Mouse (Mus musculus) ES-Bruce4 (cell line): ENCODE data around the gene Mrpl2. TPM values are rescaled to one million over a fixed set of nuclear protein-coding genes. Genes with fewer than 3 reads are reported as not detected.
A peak's percentile ranks its signal among the peaks of the same experiment; 100 is the strongest.

Source experiments
- H3K27ac ChIP-seq: 2 replicates; pipeline ENCODE4 v1.5.1; 2012; ENCODE audit warnings: low read length, inconsistent platforms; ENCODE audit not compliant: insufficient read depth
- H3K27me3 ChIP-seq: 2 replicates; pipeline ENCODE4 v1.6.1; 2012; ENCODE audit warnings: mild to moderate bottlenecking, low read length, inconsistent platforms; ENCODE audit not compliant: control insufficient read depth, poor library complexity, insufficient read depth, severe bottlenecking
- H3K36me3 ChIP-seq: 2 replicates; pipeline ENCODE4 v1.6.1; 2012; ENCODE audit warnings: inconsistent platforms, mild to moderate bottlenecking, low read length, moderate library complexity; ENCODE audit not compliant: control insufficient read depth, poor library complexity, insufficient read depth, severe bottlenecking
- H3K4me1 ChIP-seq: one replicate; pipeline ENCODE4 v1.8.1; 2011; ENCODE audit warnings: low read length; ENCODE audit not compliant: control insufficient read depth, insufficient read depth
- H3K4me3 ChIP-seq: 2 replicates; pipeline ENCODE4 v1.5.1; 2011; ENCODE audit warnings: low read depth, mild to moderate bottlenecking, low read length
- H3K9ac ChIP-seq: 2 replicates; pipeline ENCODE4 v1.6.1; 2012; ENCODE audit warnings: low read depth, mild to moderate bottlenecking, inconsistent platforms; ENCODE audit not compliant: poor library complexity, severe bottlenecking
- H3K9me3 ChIP-seq: replicated peaks from 2 replicates; pipeline ENCODE4 v1.6.1; 2012; ENCODE audit warnings: mild to moderate bottlenecking, low read length, inconsistent platforms; ENCODE audit not compliant: control insufficient read depth, poor library complexity, insufficient read depth, severe bottlenecking
- CTCF ChIP-seq: IDR thresholded peaks from one replicate; pipeline ENCODE4 v1.8.1; 2011; ENCODE audit warnings: low read depth, low read length
- EP300 ChIP-seq: IDR thresholded peaks from 2 replicates; pipeline ENCODE4 v1.6.1; 2011; ENCODE audit warnings: low read depth, low read length; ENCODE audit not compliant: insufficient read depth
- POLR2A ChIP-seq: IDR thresholded peaks from one replicate; pipeline ENCODE4 v1.8.1; 2011; ENCODE audit warnings: low read length; ENCODE audit not compliant: insufficient read depth
- polyA plus RNA-seq: library from polyadenylated mRNA; stranded (reverse); fragments of >200 nt; gene quantifications from 2 replicates; pipeline ENCODE4 v1.2.4, GENCODE M21; 2011; ENCODE audit warnings: low read depth; ENCODE audit not compliant: missing spikeins, insufficient read depth, insufficient read length

The Mrpl2 gene
- polyA plus RNA-seq, 1 experiment: 65.8 TPM

DNA sequence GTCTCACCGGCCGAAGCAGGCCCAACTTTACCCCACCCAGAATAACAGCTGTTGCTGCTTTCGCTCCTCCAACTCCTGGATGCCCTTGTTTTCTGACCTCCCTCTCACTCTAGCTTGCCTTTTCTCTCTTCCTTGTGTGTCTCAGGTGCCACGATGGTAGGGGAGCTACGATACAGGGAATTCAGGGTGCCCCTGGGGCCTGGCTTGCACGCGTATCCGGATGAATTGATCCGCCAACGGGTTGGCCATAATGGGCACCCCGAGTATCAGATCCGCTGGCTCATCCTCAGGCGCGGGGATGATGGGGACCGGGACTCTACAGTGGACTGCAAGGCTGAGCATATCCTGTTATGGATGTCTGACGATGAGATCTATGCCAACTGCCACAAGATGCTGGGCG is 5.3 kb downstream of the Mrpl2 start:
- Histone ChIP-seq H3K9me3 (no peaks in the 10 kb centered on the region), H3K9ac (peak overlapping the region; percentile 69), H3K4me1 (no peaks in the 10 kb centered on the region), H3K4me3 (peak overlapping the region; percentile 79), H3K27ac (no peak overlapping the region), H3K36me3 (peaks cover 6% of the 10 kb centered on the region; the same call in 1 of the 2 replicates), H3K27me3 (no peaks in the 10 kb centered on the region)
- TF ChIP-seq EP300: no peak
- no peak for TF ChIP-seq CTCF
- no peak for TF ChIP-seq POLR2A

DNA sequence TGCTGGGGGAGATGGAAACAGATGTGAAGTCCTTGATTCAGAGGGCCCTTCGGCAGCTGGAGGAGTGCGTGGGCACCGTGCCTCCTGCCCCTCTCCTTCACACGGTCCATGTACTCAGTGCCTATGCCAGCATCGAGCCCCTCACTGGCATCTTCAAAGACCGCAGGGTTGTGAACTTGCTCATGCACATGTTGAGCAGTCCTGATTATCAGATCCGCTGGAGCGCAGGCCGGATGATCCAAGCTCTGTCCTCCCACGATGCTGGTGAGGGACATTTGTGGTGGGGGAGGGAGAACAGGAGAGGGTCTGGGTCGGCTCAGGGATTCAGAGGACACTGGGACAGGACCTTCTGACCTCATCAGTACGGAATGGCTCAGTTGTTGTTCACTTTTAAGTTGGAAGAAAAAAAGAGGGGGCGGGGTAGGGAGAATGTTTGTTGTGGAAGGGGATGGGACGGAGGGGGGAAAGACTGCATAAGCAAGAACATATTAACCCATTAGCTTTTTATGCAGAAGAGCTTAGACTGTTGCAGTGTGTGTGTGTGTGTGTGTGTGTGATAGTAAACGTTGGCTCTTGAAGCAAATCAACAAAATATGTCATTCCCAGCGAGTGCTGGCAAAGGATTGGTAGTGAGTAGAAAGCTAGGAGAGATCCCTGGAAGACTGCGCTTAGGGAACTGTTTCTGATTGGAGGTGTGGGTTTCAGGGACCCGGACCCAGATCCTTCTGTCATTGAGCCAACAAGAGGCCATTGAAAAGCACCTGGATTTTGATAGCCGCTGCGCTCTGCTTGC is 5.9 kb downstream of the Mrpl2 start:
- H3K9ac ChIP-seq: peak overlapping the region; percentile 69
- H3K27ac ChIP-seq: no peak overlapping the region
- H3K9me3 ChIP-seq: no peaks in the 10 kb centered on the region
- H3K4me3 ChIP-seq: peak overlapping the region; percentile 79
- H3K36me3 ChIP-seq: peaks cover 6% of the 10 kb centered on the region; the same call in 1 of the 2 replicates
- no peaks in the 10 kb centered on the region for H3K4me1 ChIP-seq
- TF ChIP-seq CTCF: no peak
- TF ChIP-seq POLR2A: no peak
- no peak for TF ChIP-seq EP300
- no peaks in the 10 kb centered on the region for H3K27me3 ChIP-seq

- no peaks in the 10 kb centered on the region for H3K9me3 ChIP-seq
- H3K4me3 ChIP-seq: no peak overlapping the region
- no peaks in the 10 kb centered on the region for H3K4me1 ChIP-seq
- no peak for TF ChIP-seq CTCF
- no peak for TF ChIP-seq EP300
- TF ChIP-seq POLR2A: no peak
- H3K36me3 ChIP-seq: no peaks in the 10 kb centered on the region
- no peak overlapping the region for H3K9ac ChIP-seq
- H3K27me3 ChIP-seq: no peaks in the 10 kb centered on the region
- no peak overlapping the region for H3K27ac ChIP-seq
These were observed 10.0 kb downstream of the Mrpl2 start for GRCm38 (mm10) chr17:46656054-46656453.

DNA sequence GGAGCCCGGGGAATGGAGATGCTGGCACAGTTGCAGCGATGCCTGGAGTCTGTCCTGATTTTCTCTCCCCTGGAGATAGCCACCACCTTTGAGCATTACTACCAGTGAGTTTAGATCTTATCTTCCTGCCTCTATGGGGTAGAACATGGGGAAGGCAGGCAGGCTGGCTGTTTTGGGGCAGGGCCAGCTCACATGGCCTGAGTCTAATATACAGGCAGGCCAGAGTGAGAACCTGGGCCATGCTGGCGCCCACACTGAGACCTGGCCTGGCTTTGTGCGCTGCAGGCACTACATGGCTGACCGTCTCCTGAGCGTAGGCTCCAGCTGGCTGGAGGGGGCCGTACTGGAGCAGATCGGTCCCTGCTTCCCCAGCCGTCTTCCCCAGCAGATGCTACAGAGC is 15.3 kb downstream of the Mrpl2 start:
- Histone ChIP-seq H3K4me1 (no peaks in the 10 kb centered on the region), H3K27ac (no peak overlapping the region), H3K9ac (no peak overlapping the region), H3K9me3 (no peaks in the 10 kb centered on the region), H3K4me3 (no peak overlapping the region), H3K36me3 (peaks cover 3% of the 10 kb centered on the region; the same call in 1 of the 2 replicates), H3K27me3 (no peaks in the 10 kb centered on the region)
- no peak for TF ChIP-seq EP300

GRCm38 (mm10) chr17:46661981-46662380 is 16.0 kb downstream of the Mrpl2 start:
- TF ChIP-seq EP300 (no peak), CTCF (no peak), POLR2A (no peak)
- Histone ChIP-seq H3K27ac (no peak overlapping the region), H3K4me3 (no peak overlapping the region), H3K9me3 (no peaks in the 10 kb centered on the region), H3K9ac (no peak overlapping the region), H3K4me1 (no peaks in the 10 kb centered on the region), H3K36me3 (peaks cover 3% of the 10 kb centered on the region; the same call in 1 of the 2 replicates), H3K27me3 (no peaks in the 10 kb centered on the region)

DNA sequence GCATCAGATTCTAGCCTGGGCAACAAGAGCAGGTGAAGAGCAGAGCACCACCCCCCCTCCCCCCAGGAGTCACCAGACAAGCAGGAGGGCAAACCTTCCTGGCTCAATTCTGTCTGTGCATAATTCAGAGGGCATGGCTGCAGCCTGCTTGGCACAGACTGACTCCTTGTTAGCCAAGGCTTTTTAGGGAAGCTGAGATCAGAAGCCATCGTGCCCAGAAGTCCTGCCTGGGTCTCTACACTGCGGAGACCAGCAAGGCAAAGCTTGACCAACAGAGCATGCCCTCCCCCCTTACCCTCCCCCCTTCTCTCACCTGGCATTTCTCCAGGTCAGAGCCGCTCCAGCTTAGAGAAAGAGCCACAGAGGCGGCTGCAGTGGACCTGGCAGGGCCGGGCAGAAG is 16.7 kb downstream of the Mrpl2 start:
- peaks cover 3% of the 10 kb centered on the region; the same call in 1 of the 2 replicates for H3K36me3 ChIP-seq
- no peaks in the 10 kb centered on the region for H3K9me3 ChIP-seq
- TF ChIP-seq EP300: no peak
- no peak for TF ChIP-seq POLR2A
- no peak for TF ChIP-seq CTCF
- H3K27ac ChIP-seq: no peak overlapping the region
- H3K4me3 ChIP-seq: no peak overlapping the region
- H3K27me3 ChIP-seq: no peaks in the 10 kb centered on the region
- no peaks in the 10 kb centered on the region for H3K4me1 ChIP-seq
- H3K9ac ChIP-seq: no peak overlapping the region
